Mouse (Mus musculus) fibroblast of lung, adult 2 months (primary cell): ENCODE data around the gene Aim2.
"Not testable (repeated sequence)": the region's sequence is repeated elsewhere in the genome, so short reads cannot be mapped to it uniquely, and the experiment has no call there.

Source experiments
- DNase-seq: peaks from one replicate; pipeline ENCODE4 v3.0.0-alpha.2; 2011; ENCODE audit warnings: low read depth

Gene Aim2

DNA sequence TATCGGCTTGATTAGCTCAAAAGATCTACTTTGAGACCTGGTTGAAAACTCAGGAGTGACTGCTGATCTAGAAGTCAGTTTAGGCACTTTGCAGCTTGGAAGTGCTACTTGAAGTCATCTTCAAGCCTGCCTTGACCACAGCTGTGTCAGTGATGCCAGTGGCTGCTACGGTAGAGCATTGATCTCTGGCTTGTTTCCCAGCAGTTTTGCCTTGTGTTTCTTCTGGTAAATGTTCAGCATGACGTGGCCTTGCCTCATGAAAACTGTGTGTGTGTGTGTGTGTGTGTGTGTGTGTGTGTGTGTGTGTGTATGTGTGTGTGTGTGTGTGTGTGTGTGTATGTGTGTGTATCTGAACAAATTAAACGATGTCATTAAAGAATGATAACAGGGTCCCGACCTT, 106.1 kb downstream of the Aim2 start:
- DNase-seq, result no peak

DNA sequence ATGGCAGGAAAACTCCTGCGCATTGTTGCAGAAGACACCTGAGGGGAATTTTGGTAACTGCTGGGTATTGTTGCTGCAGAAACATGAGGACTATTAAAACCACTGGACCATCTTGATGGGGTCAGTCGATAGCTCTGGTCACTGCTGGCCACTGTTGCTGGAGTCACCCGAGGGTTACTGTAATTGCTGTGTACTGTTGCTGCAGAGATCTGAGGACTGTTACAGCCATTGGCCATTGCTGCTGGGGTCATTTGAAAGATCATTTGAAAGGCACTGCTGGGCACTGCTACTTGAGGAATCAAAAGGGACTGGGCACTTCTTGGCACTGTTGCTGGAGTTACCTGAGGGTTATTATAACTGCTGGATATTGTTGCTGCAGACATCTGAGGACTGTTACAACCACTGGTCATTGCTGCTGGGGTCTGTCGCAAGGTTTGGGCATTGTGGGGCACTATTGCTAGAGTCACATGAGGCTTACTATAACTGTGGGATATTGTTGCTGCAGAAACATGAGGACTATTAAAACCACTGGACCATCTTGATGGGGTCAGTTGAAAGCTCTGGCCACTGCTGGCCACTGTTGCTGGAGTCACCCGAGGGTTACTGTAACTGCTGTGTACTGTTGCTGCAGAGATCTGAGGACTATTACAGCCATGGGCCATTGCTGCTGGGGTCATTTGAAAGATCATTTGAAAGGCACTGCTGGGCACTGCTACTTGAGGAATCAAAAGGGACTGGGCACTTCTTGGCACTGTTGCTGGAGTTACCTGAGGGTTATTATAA, 129.9 kb downstream of the Aim2 start:
- not testable (repeated sequence) for DNase-seq

DNA sequence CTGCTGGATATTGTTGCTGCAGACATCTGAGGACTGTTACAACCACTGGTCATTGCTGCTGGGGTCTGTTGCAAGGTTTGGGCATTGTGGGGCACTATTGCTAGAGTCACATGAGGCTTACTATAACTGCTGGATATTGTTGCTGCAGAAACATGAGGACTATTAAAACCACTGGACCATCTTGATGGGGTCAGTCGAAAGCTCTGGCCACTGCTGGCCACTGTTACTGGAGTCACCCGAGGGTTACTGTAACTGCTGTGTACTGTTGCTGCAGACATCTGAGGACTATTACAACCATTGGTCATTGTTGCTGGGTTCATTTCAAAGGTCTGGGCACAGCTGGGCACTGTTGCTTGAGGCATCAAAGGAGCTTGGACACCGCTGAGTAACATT, 130.5 kb downstream of the Aim2 start:
- DNase-seq, result not testable (repeated sequence)

DNA sequence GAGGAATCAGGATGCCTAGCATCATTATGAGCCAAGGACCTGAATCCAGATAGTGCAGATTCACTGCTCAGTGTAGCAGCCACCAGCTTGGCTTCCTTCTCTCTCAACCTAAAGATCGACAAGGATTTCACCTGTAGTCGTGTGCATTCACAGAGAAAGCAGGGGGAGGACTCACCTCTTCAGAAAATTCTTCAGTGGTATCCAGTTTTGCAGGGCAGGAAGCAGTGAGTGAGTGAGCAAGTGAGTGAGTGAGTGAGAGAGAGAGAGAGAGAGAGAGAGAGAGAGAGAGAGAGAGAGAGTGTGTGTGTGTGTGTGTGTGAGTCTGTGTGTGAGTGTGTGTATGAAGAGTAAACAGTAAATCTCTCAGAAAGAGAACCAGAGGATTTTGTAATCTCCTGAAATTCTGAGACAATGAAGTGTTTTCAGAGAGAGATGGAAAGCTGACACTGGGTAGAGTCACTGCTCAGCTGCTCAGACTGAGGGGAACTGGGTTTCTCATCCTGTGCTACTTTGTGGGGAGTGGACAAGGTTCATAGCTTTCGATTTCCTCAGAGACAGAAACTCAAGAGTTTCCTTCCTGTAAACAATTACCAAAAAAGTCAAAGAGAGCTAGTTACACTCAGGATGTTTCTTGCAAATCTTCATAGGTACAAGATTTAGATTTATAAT, 140.3 kb downstream of the Aim2 start, which contains the start of gene Ifi206:
TSS of gene Ifi206 (minus strand) at position 230 of the 669 bp plus-strand sequence.
- not testable (repeated sequence) for DNase-seq

DNA sequence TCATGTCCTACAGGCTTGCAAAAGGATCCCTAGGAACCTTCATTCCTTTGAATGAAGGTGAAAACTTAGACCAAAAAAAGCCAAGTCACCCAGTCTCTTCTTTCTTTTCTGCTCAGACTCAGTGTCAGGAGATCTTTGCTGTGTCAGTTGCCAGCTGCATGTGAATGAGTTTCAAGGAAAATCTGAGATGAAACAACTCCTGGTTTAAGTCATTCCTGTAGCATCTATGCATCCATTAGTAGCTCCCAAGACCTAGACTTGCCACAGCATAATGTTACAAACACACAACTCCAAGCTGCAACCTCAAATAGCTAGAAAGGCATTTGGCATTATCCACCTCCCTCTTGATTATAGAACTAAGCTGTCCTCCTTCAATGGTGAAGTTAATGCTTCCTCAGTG, 140.8 kb downstream of the Aim2 start:
- DNase-seq, result not testable (repeated sequence)

DNA sequence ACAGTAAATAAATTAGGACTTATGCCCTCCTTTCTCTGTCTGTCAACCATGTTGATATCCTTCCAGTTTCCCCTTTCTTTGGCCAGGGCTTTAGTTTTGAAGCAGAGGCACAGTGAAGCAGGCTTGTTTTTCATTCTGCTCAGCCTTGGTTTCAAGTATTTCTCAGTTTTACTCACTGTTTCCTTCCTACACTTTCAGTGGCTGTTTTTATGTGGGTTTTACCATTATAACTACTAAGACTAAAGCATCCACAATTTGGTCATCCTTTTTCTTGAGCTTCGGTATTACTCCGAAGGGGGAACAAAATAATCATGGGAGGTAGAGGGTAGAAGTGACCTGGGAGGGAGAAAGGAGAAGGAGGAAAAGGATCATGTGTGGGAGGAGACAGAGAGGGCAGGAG, 159.9 kb downstream of the Aim2 start:
- DNase-seq, result not testable (repeated sequence)
